Mouse (Mus musculus): ENCODE data around the gene Ksr2.

GRCm38 (mm10) chr5:117678371-117678770, 264.6 kb downstream of the Ksr2 start:
- TF ChIP-seq CTCF (IDR thresholded peaks at IDR 0.05; ENCODE audit: extremely low read depth, insufficient read depth, low read length), result no peak
- no peak for TF ChIP-seq POLR2A (IDR thresholded peaks at IDR 0.05; ENCODE audit: extremely low read depth, insufficient read depth, low read length)
